Mouse (Mus musculus) liver, adult 2 months (tissue): ENCODE results near the gene Ace.

Experiments used
- CTCF ChIP-seq: fragments of 200-500 bp; IDR thresholded peaks from 2 replicates; pipeline ENCODE4 v1.5.1; 2011; ENCODE audit warnings: low read depth, low read length, control low read depth
- POLR2A ChIP-seq: fragments of 200-500 bp; IDR thresholded peaks from 2 replicates; pipeline ENCODE4 v1.6.1; 2011; ENCODE audit warnings: low read length, control low read depth; ENCODE audit not compliant: insufficient read depth; ENCODE audit errors: extremely low read depth

GRCm38 (mm10) chr11:105978232-105978631 is 10.5 kb downstream of the Ace start:
- TF ChIP-seq CTCF (no peak), POLR2A (no peak)
